Mouse (Mus musculus) spleen, adult 2 months (tissue): ENCODE data around the gene Gm12117. TPM values are rescaled to one million over a fixed set of nuclear protein-coding genes. Genes with fewer than 3 reads are reported as not detected.

ENCODE experiments used
- DNase-seq, 2 experiments: peaks; one replicate each; pipeline versions ENCODE4 v3.0.0 to v3.0.0-alpha.2; 2012 to 2021; ENCODE audit warnings: low spot score in 2 of 2, low read depth in 1 of 2
- H3K27ac ChIP-seq: fragments of 200-500 bp; 2 replicates; pipeline ENCODE4 v1.5.1; 2012; ENCODE audit warnings: low read length, inconsistent platforms; ENCODE audit not compliant: insufficient read depth
- H3K27me3 ChIP-seq: fragments of 200-500 bp; 2 replicates; pipeline ENCODE4 v1.6.1; 2012; ENCODE audit warnings: mild to moderate bottlenecking, moderate library complexity, low read length, inconsistent platforms; ENCODE audit not compliant: control insufficient read depth, insufficient read depth
- H3K36me3 ChIP-seq: fragments of 200-500 bp; 2 replicates; pipeline ENCODE4 v1.6.1; 2012; ENCODE audit warnings: mild to moderate bottlenecking, low read length, inconsistent platforms; ENCODE audit not compliant: control insufficient read depth, insufficient read depth
- H3K4me1 ChIP-seq: fragments of 200-500 bp; 2 replicates; pipeline ENCODE4 v1.6.1; 2011; ENCODE audit warnings: inconsistent platforms; ENCODE audit not compliant: control insufficient read depth, insufficient read depth, insufficient read length
- H3K4me3 ChIP-seq: fragments of 200-500 bp; 2 replicates; pipeline ENCODE4 v1.5.1; 2011; ENCODE audit warnings: mild to moderate bottlenecking, inconsistent platforms; ENCODE audit not compliant: insufficient read depth, insufficient read length; ENCODE audit errors: extremely low read depth
- CTCF ChIP-seq: fragments of 200-500 bp; IDR thresholded peaks from 2 replicates; pipeline ENCODE4 v1.5.1; 2011; ENCODE audit warnings: mild to moderate bottlenecking, inconsistent platforms; ENCODE audit not compliant: insufficient read depth, insufficient read length, insufficient replicate concordance; ENCODE audit errors: extremely low read depth
- POLR2A ChIP-seq: fragments of 200-500 bp; IDR thresholded peaks from 2 replicates; pipeline ENCODE4 v1.6.1; 2011; ENCODE audit warnings: low read depth, low read length, inconsistent platforms
- WGBS: fragments of 180-500 bp; shearing (Covaris S2); methylation state at CpG from one replicate; pipeline ENCODE4 v1.1.7; 2018; 5-methylcytosine and 5-hydroxymethylcytosine counted together
- polyA plus RNA-seq: library from polyadenylated mRNA; depleted of rRNA; stranded (reverse); fragments of >200 nt; gene quantifications from 2 replicates; pipeline ENCODE4 v1.2.3, GENCODE M21; 2012; rRNA removed

Gene Gm12117
- polyA plus RNA-seq, 1 experiment: not detected

GRCm38 (mm10) chr11:33226516-33226915, 50.0 kb downstream of the Gm12117 start:
- Histone ChIP-seq H3K27ac (no peak overlapping the region), H3K4me3 (no peak overlapping the region), H3K36me3 (no peaks in the 10 kb centered on the region), H3K4me1 (no peaks in the 10 kb centered on the region), H3K27me3 (no peaks in the 10 kb centered on the region)
- DNase-seq: no peak
- 91% methylated on average over 8 of the region's 8 CpGs for WGBS
- TF ChIP-seq POLR2A (no peak), CTCF (no peak)

Other genes starting within 250 kb of the Gm12117 start
- gene Fgf18, start 129.3 kb downstream of the Gm12117 start, polyA plus RNA-seq: 0.62 and 0.95 TPM in 2 replicates
- 57.0 and 65.2 TPM in 2 replicates for gene Npm1, start 113.5 kb downstream of the Gm12117 start, polyA plus RNA-seq
- not detected in 2 replicates for gene Tlx3, start 73.1 kb downstream of the Gm12117 start, polyA plus RNA-seq
- gene Ranbp17, start 237.0 kb upstream of the Gm12117 start, polyA plus RNA-seq: 0.14 and 0.20 TPM in 2 replicates